Mouse (Mus musculus): ENCODE measurements around the gene Mob3c. TPM values are rescaled to one million over a fixed set of nuclear protein-coding genes. Genes with fewer than 3 reads are reported as not detected.

Gene Mob3c
- polyA plus RNA-seq, 1 experiment = 3.5 TPM

DNA sequence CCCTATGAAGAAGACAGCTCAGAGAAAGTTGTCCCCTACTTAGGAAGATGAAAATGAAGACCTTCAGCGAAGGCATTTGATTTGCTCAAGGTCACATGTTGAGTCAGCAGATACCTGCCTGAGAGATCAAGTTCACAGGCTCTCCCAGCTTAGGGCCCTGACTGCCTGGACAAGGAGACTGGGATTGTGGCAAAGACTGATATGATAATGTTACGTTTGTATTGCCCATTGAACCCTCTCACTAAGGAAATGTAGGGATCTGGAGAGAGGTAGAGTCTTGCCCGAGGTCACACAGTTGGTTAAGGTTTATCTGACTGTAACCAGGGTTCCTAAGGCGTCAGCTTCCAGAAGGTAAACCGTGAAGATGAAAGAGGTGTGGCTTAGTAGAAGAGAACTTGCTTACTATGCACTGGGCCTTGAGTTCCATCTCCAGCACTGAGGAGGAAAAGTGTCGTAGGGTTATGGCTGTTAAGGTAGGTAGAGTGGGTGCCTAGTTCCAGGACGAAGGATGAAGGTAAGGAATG lies 42.3 kb upstream of the Mob3c start:
- Histone ChIP-seq H3K27me3 (ENCODE audit: control insufficient read depth, insufficient read depth, insufficient read length) (no peaks in the 10 kb centered on the region), H3ac (ENCODE audit: control insufficient read depth, insufficient read length, low read depth) (peak overlapping the region; percentile 75), H3K36me3 (ENCODE audit: control insufficient read depth, insufficient read depth) (peaks cover 13% of the 10 kb centered on the region), H3K79me3 (ENCODE audit: low read depth) (no peaks in the 10 kb centered on the region), H3K79me2 (ENCODE audit: control insufficient read depth, insufficient read depth) (no peaks in the 10 kb centered on the region), H3K4me3 (ENCODE audit: insufficient read depth, poor library complexity, severe bottlenecking) (peak overlapping the region; percentile 53)
- TF ChIP-seq FOSL1 (IDR thresholded peaks at IDR 0.05; ENCODE audit: insufficient read depth, low read length, poor library complexity, severe bottlenecking) (no peak), MYOD1 (IDR thresholded peaks at IDR 0.05; ENCODE audit: control insufficient read depth, insufficient read length, low read depth) (no peak), CEBPB (IDR thresholded peaks at IDR 0.05; ENCODE audit: low read depth) (no peak), USF1 (IDR thresholded peaks at IDR 0.05; ENCODE audit: low read depth) (no peak), MAX (IDR thresholded peaks at IDR 0.05) (no peak)

DNA sequence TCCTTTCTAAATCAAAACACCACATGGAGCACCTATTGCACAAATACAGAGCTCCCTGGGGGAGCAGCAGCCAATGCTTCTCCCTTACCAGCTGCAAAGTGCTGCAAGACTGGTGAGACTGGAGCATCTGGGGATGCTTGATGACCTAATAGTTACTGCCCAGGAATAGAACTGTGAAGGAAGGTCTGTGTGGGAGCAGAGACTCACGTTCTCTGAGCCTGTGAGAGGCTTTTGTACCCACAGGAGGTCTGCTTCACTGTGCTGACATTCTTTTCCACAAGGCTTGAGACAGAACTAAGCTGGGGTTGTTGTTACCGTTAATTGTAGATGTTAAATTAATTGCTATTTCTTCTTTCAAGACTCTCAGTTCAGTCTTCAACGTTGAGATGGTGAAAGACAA lies 37.0 kb upstream of the Mob3c start:
- Histone ChIP-seq H3K79me3 (ENCODE audit: low read depth) (no peaks in the 10 kb centered on the region), H3ac (ENCODE audit: control insufficient read depth, insufficient read length, low read depth) (no peak overlapping the region), H3K79me2 (ENCODE audit: control insufficient read depth, insufficient read depth) (no peaks in the 10 kb centered on the region), H3K4me3 (ENCODE audit: insufficient read depth, poor library complexity, severe bottlenecking) (no peak overlapping the region), H3K36me3 (ENCODE audit: control insufficient read depth, insufficient read depth) (peaks cover 45% of the 10 kb centered on the region), H3K27me3 (ENCODE audit: control insufficient read depth, insufficient read depth, insufficient read length) (no peaks in the 10 kb centered on the region)
- TF ChIP-seq USF1 (IDR thresholded peaks at IDR 0.05; ENCODE audit: low read depth) (no peak), MAX (IDR thresholded peaks at IDR 0.05) (no peak), MYOD1 (IDR thresholded peaks at IDR 0.05; ENCODE audit: control insufficient read depth, insufficient read length, low read depth) (no peak), FOSL1 (IDR thresholded peaks at IDR 0.05; ENCODE audit: insufficient read depth, low read length, poor library complexity, severe bottlenecking) (no peak), CEBPB (IDR thresholded peaks at IDR 0.05; ENCODE audit: low read depth) (no peak), MYOG (IDR thresholded peaks at IDR 0.05; ENCODE audit: control insufficient read depth, extremely low read depth, insufficient read length) (no peak), CTCF (IDR thresholded peaks at IDR 0.05; ENCODE audit: control insufficient read depth, insufficient read depth, insufficient read length) (no peak)

GRCm38 (mm10) chr4:115795360-115795759 lies 32.5 kb upstream of the Mob3c start:
- no peaks in the 10 kb centered on the region for H3K79me2 ChIP-seq (ENCODE audit: control insufficient read depth, insufficient read depth)
- peaks cover 70% of the 10 kb centered on the region for H3K36me3 ChIP-seq (ENCODE audit: control insufficient read depth, insufficient read depth)
- H3K27me3 ChIP-seq (ENCODE audit: control insufficient read depth, insufficient read depth, insufficient read length) = no peaks in the 10 kb centered on the region
- TF ChIP-seq MYOD1 (IDR thresholded peaks at IDR 0.05; ENCODE audit: control insufficient read depth, insufficient read length, low read depth) (no peak), USF1 (IDR thresholded peaks at IDR 0.05; ENCODE audit: low read depth) (no peak), MYOG (IDR thresholded peaks at IDR 0.05; ENCODE audit: control insufficient read depth, extremely low read depth, insufficient read length) (no peak), MAX (IDR thresholded peaks at IDR 0.05) (no peak), FOSL1 (IDR thresholded peaks at IDR 0.05; ENCODE audit: insufficient read depth, low read length, poor library complexity, severe bottlenecking) (no peak), CEBPB (IDR thresholded peaks at IDR 0.05; ENCODE audit: low read depth) (no peak), CTCF (IDR thresholded peaks at IDR 0.05; ENCODE audit: control insufficient read depth, insufficient read depth, insufficient read length) (no peak)
- H3ac ChIP-seq (ENCODE audit: control insufficient read depth, insufficient read length, low read depth) = no peak overlapping the region
- no peak overlapping the region for H3K4me3 ChIP-seq (ENCODE audit: insufficient read depth, poor library complexity, severe bottlenecking)
- H3K79me3 ChIP-seq (ENCODE audit: low read depth) = no peaks in the 10 kb centered on the region

GRCm38 (mm10) chr4:115799981-115800380 lies 27.9 kb upstream of the Mob3c start:
- Histone ChIP-seq H3K79me2 (ENCODE audit: control insufficient read depth, insufficient read depth) (no peaks in the 10 kb centered on the region), H3K36me3 (ENCODE audit: control insufficient read depth, insufficient read depth) (peaks cover 65% of the 10 kb centered on the region), H3K79me3 (ENCODE audit: low read depth) (no peaks in the 10 kb centered on the region), H3K27me3 (ENCODE audit: control insufficient read depth, insufficient read depth, insufficient read length) (no peaks in the 10 kb centered on the region), H3ac (ENCODE audit: control insufficient read depth, insufficient read length, low read depth) (no peak overlapping the region), H3K4me3 (ENCODE audit: insufficient read depth, poor library complexity, severe bottlenecking) (no peak overlapping the region)
- TF ChIP-seq CTCF (IDR thresholded peaks at IDR 0.05; ENCODE audit: control insufficient read depth, insufficient read depth, insufficient read length) (no peak), MAX (IDR thresholded peaks at IDR 0.05) (no peak), USF1 (IDR thresholded peaks at IDR 0.05; ENCODE audit: low read depth) (no peak), MYOG (IDR thresholded peaks at IDR 0.05; ENCODE audit: control insufficient read depth, extremely low read depth, insufficient read length) (no peak), MYOD1 (IDR thresholded peaks at IDR 0.05; ENCODE audit: control insufficient read depth, insufficient read length, low read depth) (no peak), FOSL1 (IDR thresholded peaks at IDR 0.05; ENCODE audit: insufficient read depth, low read length, poor library complexity, severe bottlenecking) (no peak), CEBPB (IDR thresholded peaks at IDR 0.05; ENCODE audit: low read depth) (no peak)

GRCm38 (mm10) chr4:115812326-115812725 lies 15.6 kb upstream of the Mob3c start:
- H3K79me2 ChIP-seq (ENCODE audit: control insufficient read depth, insufficient read depth) = no peaks in the 10 kb centered on the region
- H3ac ChIP-seq (ENCODE audit: control insufficient read depth, insufficient read length, low read depth) = no peak overlapping the region
- TF ChIP-seq MAX (IDR thresholded peaks at IDR 0.05) (no peak), CTCF (IDR thresholded peaks at IDR 0.05; ENCODE audit: control insufficient read depth, insufficient read depth, insufficient read length) (no peak), CEBPB (IDR thresholded peaks at IDR 0.05; ENCODE audit: low read depth) (no peak), MYOG (IDR thresholded peaks at IDR 0.05; ENCODE audit: control insufficient read depth, extremely low read depth, insufficient read length) (no peak), FOSL1 (IDR thresholded peaks at IDR 0.05; ENCODE audit: insufficient read depth, low read length, poor library complexity, severe bottlenecking) (no peak), MYOD1 (IDR thresholded peaks at IDR 0.05; ENCODE audit: control insufficient read depth, insufficient read length, low read depth) (no peak), USF1 (IDR thresholded peaks at IDR 0.05; ENCODE audit: low read depth) (no peak)
- no peaks in the 10 kb centered on the region for H3K79me3 ChIP-seq (ENCODE audit: low read depth)
- H3K4me3 ChIP-seq (ENCODE audit: insufficient read depth, poor library complexity, severe bottlenecking) = no peak overlapping the region
- H3K36me3 ChIP-seq (ENCODE audit: control insufficient read depth, insufficient read depth) = no peaks in the 10 kb centered on the region
- no peaks in the 10 kb centered on the region for H3K27me3 ChIP-seq (ENCODE audit: control insufficient read depth, insufficient read depth, insufficient read length)

GRCm38 (mm10) chr4:115815606-115816005 lies 12.3 kb upstream of the Mob3c start:
- no peaks in the 10 kb centered on the region for H3K79me3 ChIP-seq (ENCODE audit: low read depth)

More at GRCm38 (mm10) chr4:115815606-115816005, 12.3 kb upstream of the Mob3c start:
- no peaks in the 10 kb centered on the region for H3K27me3 ChIP-seq (ENCODE audit: control insufficient read depth, insufficient read depth, insufficient read length)
- no peaks in the 10 kb centered on the region for H3K79me2 ChIP-seq (ENCODE audit: control insufficient read depth, insufficient read depth)
- H3K4me3 ChIP-seq (ENCODE audit: insufficient read depth, poor library complexity, severe bottlenecking) = no peak overlapping the region
- no peak overlapping the region for H3ac ChIP-seq (ENCODE audit: control insufficient read depth, insufficient read length, low read depth)
- TF ChIP-seq CEBPB (IDR thresholded peaks at IDR 0.05; ENCODE audit: low read depth) (no peak), CTCF (IDR thresholded peaks at IDR 0.05; ENCODE audit: control insufficient read depth, insufficient read depth, insufficient read length) (no peak), MYOD1 (IDR thresholded peaks at IDR 0.05; ENCODE audit: control insufficient read depth, insufficient read length, low read depth) (no peak), MAX (IDR thresholded peaks at IDR 0.05) (no peak), FOSL1 (IDR thresholded peaks at IDR 0.05; ENCODE audit: insufficient read depth, low read length, poor library complexity, severe bottlenecking) (no peak), USF1 (IDR thresholded peaks at IDR 0.05; ENCODE audit: low read depth) (no peak), MYOG (IDR thresholded peaks at IDR 0.05; ENCODE audit: control insufficient read depth, extremely low read depth, insufficient read length) (no peak)
- H3K36me3 ChIP-seq (ENCODE audit: control insufficient read depth, insufficient read depth) = no peaks in the 10 kb centered on the region

Data from C2C12 (cell line).